Mouse (Mus musculus): ENCODE data around the gene Senp1.

DNA sequence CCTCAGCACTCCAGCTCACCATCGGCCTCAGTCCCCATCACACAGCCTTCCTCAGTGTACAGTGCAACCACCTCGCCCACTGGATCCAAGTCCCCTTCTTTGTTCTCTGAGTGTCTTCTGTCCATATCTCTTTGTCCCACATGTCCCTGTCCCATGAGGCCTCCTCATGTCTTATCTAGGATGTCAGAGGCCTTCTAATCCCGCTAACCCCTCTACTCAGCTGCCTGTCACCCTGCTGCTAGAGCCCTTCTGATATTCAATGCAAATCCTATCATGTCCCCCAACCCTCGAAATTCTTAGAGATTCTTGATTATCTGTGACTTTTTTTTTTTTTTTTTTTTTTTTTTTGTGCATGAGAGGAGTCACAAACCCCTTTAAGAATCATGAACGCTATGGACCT, 22.7 kb upstream of the Senp1 start:
- TF ChIP-seq CTCF (IDR thresholded peaks at IDR 0.05; ENCODE audit: borderline replicate concordance, insufficient read depth, low read depth, low read length), result no peak
- TF ChIP-seq POLR2A (IDR thresholded peaks at IDR 0.05; ENCODE audit: borderline replicate concordance, insufficient read depth, low read length), result no peak
